In genomic region chr2:104458569-104459332, GRCm38 (mm10) we compare ENCODE assay signal across 14 mouse cellular contexts. TPM values are rescaled to one million over a fixed set of nuclear protein-coding genes. Genes with fewer than 3 reads are reported as not detected.
A peak's percentile ranks its signal among the peaks of the same experiment; 100 is the strongest.
DNase-seq lines count a peak whose midpoint lies in the region; ATAC-seq lines count a peak whose summit lies in the region.
"Had no signal": no experiment of that assay in that cellular context is flagged by ENCODE, and none has a peak within 500 bp of the region (broad histone marks: within the 10 kb centered on the region; RNA-seq: fewer than 3 reads in every experiment).

No protein-coding gene starts in this region.

- no peak overlapping the region for H3K4me3 ChIP-seq in heart, embryonic 13.5 days
- H3K4me3 ChIP-seq: erythroblast, embryonic 14.5 days; limb, embryonic 15.5 days; neural tube, embryonic 15.5 days had no signal

- H3K27me3 ChIP-seq in heart, embryonic 13.5 days (replicated peaks): no peaks in the 10 kb centered on the region
- H3K27me3 ChIP-seq: limb, embryonic 15.5 days; neural tube, embryonic 15.5 days had no signal

- no peak for ATAC-seq in heart, embryonic 13.5 days (ENCODE audit: extremely low read depth, insufficient number of reproducible peaks, low FRiP score, low TSS enrichment)
- ATAC-seq in cerebellum, adult (ENCODE audit: insufficient number of reproducible peaks, low FRiP score, low TSS enrichment): no peak
- ATAC-seq: hindbrain, postnatal 0 days had no signal

- DNase-seq in heart, adult 9 months (ENCODE audit: low spot score in 2 of 2): no peak
- DNase-seq in CD4-positive, CD25-positive, alpha-beta regulatory T cell, adult 2 months (ENCODE audit: low read depth, low spot score): peak; percentile 33
- DNase-seq in brain, adult 2 months (ENCODE audit: low read depth, low spot score): peak; percentile 56
- DNase-seq in thymus, postnatal 25 days: peak; percentile 23
- DNase-seq in left cerebral cortex, postnatal 4 days: no peak
- DNase-seq: cerebellum, postnatal 10 days; lung, adult 18-20 months had no signal

- peak overlapping the region; percentile 33; the same call in 1 of the 2 replicates for H3K9ac ChIP-seq in heart, embryonic 13.5 days
- H3K9ac ChIP-seq: limb, embryonic 15.5 days; neural tube, embryonic 15.5 days had no signal

- WGBS in heart, embryonic 13.5 days: 69% methylated on average over 8 of the region's 8 CpGs

- no peaks in the 10 kb centered on the region for H3K9me3 ChIP-seq in heart, embryonic 13.5 days
- H3K9me3 ChIP-seq: G1E; limb, embryonic 15.5 days; neural tube, embryonic 15.5 days had no signal

- H3K36me3 ChIP-seq in heart, embryonic 13.5 days: peaks cover 5% of the 10 kb centered on the region; the same call in 1 of the 2 replicates
- H3K36me3 ChIP-seq: limb, embryonic 15.5 days; neural tube, embryonic 15.5 days had no signal

- peak overlapping the region; percentile 64 for H3K27ac ChIP-seq in heart, embryonic 13.5 days (replicated peaks)
- H3K27ac ChIP-seq: hindbrain, postnatal 0 days; limb, embryonic 15.5 days; neural tube, embryonic 15.5 days had no signal

- H3K4me2 ChIP-seq in heart, embryonic 13.5 days: peak overlapping the region; percentile 38
- H3K4me2 ChIP-seq: limb, embryonic 15.5 days; neural tube, embryonic 15.5 days had no signal

- intact Hi-C loops in left cerebral cortex, postnatal 4 days (cut with DNase I): no loop called here

- peaks cover 80% of the 10 kb centered on the region for H3K4me1 ChIP-seq in heart, embryonic 13.5 days
- H3K4me1 ChIP-seq: neural tube, embryonic 15.5 days had no signal

RNA-seq across cellular contexts. Expression of gene Hipk3, which starts 35.5 kb away (rescaled TPM):
- 29.9 and 30.6 TPM in 2 replicates for polyA plus RNA-seq in heart, embryonic 13.5 days (2015; fragmentation: Nextera tagmentation; extraction: Ambion mirVana)
- 10 to 100 TPM; 49.0 to 52.8 TPM for total RNA-seq in left cerebral cortex, postnatal 4 days (2021)

RNA-seq across cellular contexts. Expression of gene D430041D05Rik, which starts 47.9 kb away (rescaled TPM):
- 0.06 and 0.15 TPM in 2 replicates for polyA plus RNA-seq in heart, embryonic 13.5 days (2015; fragmentation: Nextera tagmentation; extraction: Ambion mirVana)
- 100 to 1,000 TPM; 110 TPM for total RNA-seq in left cerebral cortex, postnatal 4 days (2021)
- polyA plus RNA-seq: erythroblast, embryonic 14.5 days had no signal

Comparison
In these comparisons a context has a peak if more than half of its experiments do, and no peak if none do; other contexts are left out.
1. DNase-seq: peak in CD4-positive, CD25-positive, alpha-beta regulatory T cell, adult 2 months (single experiment), brain, adult 2 months (single experiment) and thymus, postnatal 25 days (single experiment); none in heart, adult 9 months (0 of 2) and left cerebral cortex, postnatal 4 days (single experiment).